Mouse (Mus musculus) lung, embryonic 16.5 days (tissue): ENCODE data around the gene Drc7. TPM values are rescaled to one million over a fixed set of nuclear protein-coding genes. Genes with fewer than 3 reads are reported as not detected.
"Not testable (repeated sequence)": the region's sequence is repeated elsewhere in the genome, so short reads cannot be mapped to it uniquely, and the experiment has no call there.

ENCODE experiments used
- ATAC-seq: fragments of 200-750 bp; cut with Nextera tagmentation; 2 replicates; pipeline ENCODE4 v1.8.0; 2017; ENCODE audit warnings: low read depth, mild to moderate bottlenecking, moderate library complexity
- H3K27ac ChIP-seq: fragments of 300-500 bp; sonication (generic); 2 replicates; pipeline ENCODE4 v1.5.1; 2014; ENCODE audit warnings: mild to moderate bottlenecking, control low read depth, low read length
- H3K27me3 ChIP-seq: fragments of 300-500 bp; sonication (generic); 2 replicates; pipeline ENCODE4 v1.6.1; 2014; ENCODE audit warnings: low read depth, low read length, mixed read lengths; ENCODE audit not compliant: control insufficient read depth, insufficient read depth
- H3K36me3 ChIP-seq: fragments of 300-500 bp; sonication (generic); 2 replicates; pipeline ENCODE4 v1.6.1; 2014; ENCODE audit warnings: low read length; ENCODE audit not compliant: control insufficient read depth, insufficient read depth
- H3K4me1 ChIP-seq: fragments of 300-500 bp; sonication (generic); replicated peaks from 2 replicates; pipeline ENCODE4 v1.6.1; 2014; ENCODE audit warnings: low read length, mixed read lengths; ENCODE audit not compliant: control insufficient read depth, insufficient read depth
- H3K4me2 ChIP-seq: fragments of 300-500 bp; sonication (generic); 2 replicates; pipeline ENCODE4 v1.6.1; 2014; ENCODE audit warnings: low read depth, low read length, control low read depth
- H3K4me3 ChIP-seq: fragments of 300-500 bp; sonication (generic); 2 replicates; pipeline ENCODE4 v1.5.1; 2014; ENCODE audit warnings: mild to moderate bottlenecking, low read length, control low read depth
- H3K9ac ChIP-seq: fragments of 300-500 bp; sonication (generic); 2 replicates; pipeline ENCODE4 v1.6.1; 2014; ENCODE audit warnings: low read length, control low read depth
- H3K9me3 ChIP-seq: fragments of 300-500 bp; sonication (generic); 2 replicates; pipeline ENCODE4 v1.6.1; 2016; ENCODE audit warnings: low read length; ENCODE audit not compliant: control insufficient read depth
- WGBS: fragments of 180-500 bp; shearing (Covaris S2); extraction: QIAGEN DNeasy Blood & Tissue Kit; methylation state at CpG from one replicate; pipeline ENCODE4 v1.1.7; 2014; 5-methylcytosine and 5-hydroxymethylcytosine counted together
- polyA plus RNA-seq: library from polyadenylated mRNA; unstranded; fragments of >200 nt; fragmentation: Nextera tagmentation; extraction: Ambion mirVana; gene quantifications from 2 replicates; pipeline ENCODE4 v1.2.1, GENCODE M21; 2015

Drc7 gene
- polyA plus RNA-seq, 1 experiment from 2014 or later = 1.5 TPM

GRCm38 (mm10) chr8:95024387-95024786 is 30.5 kb upstream of the Drc7 start:
- H3K4me1 ChIP-seq = no peaks in the 10 kb centered on the region; the same call in 1 of the 2 replicates
- no peaks in the 10 kb centered on the region for H3K36me3 ChIP-seq
- H3K4me2 ChIP-seq = no peak overlapping the region
- H3K27me3 ChIP-seq = no peaks in the 10 kb centered on the region
- no peaks in the 10 kb centered on the region for H3K9me3 ChIP-seq
- WGBS = 63% methylated on average over 4 of the region's 4 CpGs
- H3K4me3 ChIP-seq = no peak overlapping the region
- ATAC-seq = no peak
- no peak overlapping the region for H3K9ac ChIP-seq
- H3K27ac ChIP-seq = no peak overlapping the region

- Histone ChIP-seq H3K27ac (no peak overlapping the region), H3K4me3 (no peak overlapping the region), H3K36me3 (no peaks in the 10 kb centered on the region), H3K9ac (no peak overlapping the region), H3K4me2 (no peak overlapping the region), H3K27me3 (no peaks in the 10 kb centered on the region), H3K9me3 (no peaks in the 10 kb centered on the region), H3K4me1 (no peaks in the 10 kb centered on the region; the same call in 1 of the 2 replicates)
- ATAC-seq = no peak
- WGBS = 67% methylated on average over 2 of the region's 2 CpGs
Observed at GRCm38 (mm10) chr8:95025421-95025820, 29.5 kb upstream of the Drc7 start.

GRCm38 (mm10) chr8:95028391-95028790 is 26.5 kb upstream of the Drc7 start:
- not testable (repeated sequence) for H3K4me3 ChIP-seq, ATAC-seq, H3K27ac ChIP-seq, H3K9ac ChIP-seq, H3K27me3 ChIP-seq, H3K4me2 ChIP-seq, H3K9me3 ChIP-seq, H3K4me1 ChIP-seq, H3K36me3 ChIP-seq
- 39% methylated on average over 7 of the region's 7 CpGs for WGBS

- Histone ChIP-seq H3K9me3 (no peaks in the 10 kb centered on the region), H3K36me3 (no peaks in the 10 kb centered on the region), H3K4me3 (no peak overlapping the region), H3K9ac (no peak overlapping the region), H3K27ac (peak overlapping the region; percentile 32), H3K4me1 (peaks cover 6% of the 10 kb centered on the region; the same call in 1 of the 2 replicates), H3K27me3 (no peaks in the 10 kb centered on the region), H3K4me2 (no peak overlapping the region)
- ATAC-seq = peak; percentile 91
- WGBS = 42% methylated on average over 7 of the region's 7 CpGs
Observed at GRCm38 (mm10) chr8:95037106-95037925, 17.6 kb upstream of the Drc7 start.

- peak overlapping the region; percentile 76 for H3K27ac ChIP-seq
- peak; percentile 79 for ATAC-seq
Observed at GRCm38 (mm10) chr8:95041883-95042784, 12.8 kb upstream of the Drc7 start.

GRCm38 (mm10) chr8:95044811-95045210 is 10.1 kb upstream of the Drc7 start:
- no peak overlapping the region for H3K9ac ChIP-seq
- H3K27ac ChIP-seq = no peak overlapping the region
- no peaks in the 10 kb centered on the region; the same call in none of the 2 replicates for H3K4me1 ChIP-seq
- no peak for ATAC-seq
- H3K27me3 ChIP-seq = no peaks in the 10 kb centered on the region
- WGBS = 45% methylated on average over 4 of the region's 4 CpGs
- no peaks in the 10 kb centered on the region for H3K36me3 ChIP-seq
- H3K9me3 ChIP-seq = no peaks in the 10 kb centered on the region
- no peak overlapping the region for H3K4me3 ChIP-seq
- no peak overlapping the region for H3K4me2 ChIP-seq

More at GRCm38 (mm10) chr8:95041883-95042784, 12.8 kb upstream of the Drc7 start:
- no peak overlapping the region for H3K9ac ChIP-seq
- no peaks in the 10 kb centered on the region for H3K27me3 ChIP-seq
- WGBS = 40% methylated on average over 6 of the region's 6 CpGs
- H3K9me3 ChIP-seq = no peaks in the 10 kb centered on the region
- no peak overlapping the region for H3K4me3 ChIP-seq
- peaks cover 1% of the 10 kb centered on the region for H3K4me1 ChIP-seq
- 0 out of 2 replicates have a peak overlapping the region, but pooled peaks have one; percentile 16 for H3K4me2 ChIP-seq
- H3K36me3 ChIP-seq = no peaks in the 10 kb centered on the region

- Histone ChIP-seq H3K9me3 (no peaks in the 10 kb centered on the region), H3K36me3 (no peaks in the 10 kb centered on the region), H3K4me3 (no peak overlapping the region), H3K27me3 (no peaks in the 10 kb centered on the region), H3K9ac (no peak overlapping the region), H3K4me2 (no peak overlapping the region), H3K4me1 (no peaks in the 10 kb centered on the region; the same call in none of the 2 replicates), H3K27ac (no peak overlapping the region)
- 68% methylated on average over 3 of the region's 3 CpGs for WGBS
- ATAC-seq = no peak
Observed at GRCm38 (mm10) chr8:95046982-95047381, 7.9 kb upstream of the Drc7 start.

GRCm38 (mm10) chr8:95047884-95048680 is 6.8 kb upstream of the Drc7 start:
- Histone ChIP-seq H3K4me3 (no peak overlapping the region), H3K4me2 (no peak overlapping the region), H3K9ac (no peak overlapping the region), H3K9me3 (no peaks in the 10 kb centered on the region), H3K27ac (no peak overlapping the region), H3K36me3 (no peaks in the 10 kb centered on the region), H3K27me3 (no peaks in the 10 kb centered on the region), H3K4me1 (no peaks in the 10 kb centered on the region; the same call in 1 of the 2 replicates)
- ATAC-seq = no peak
- 54% methylated on average over 6 of the region's 6 CpGs for WGBS
